Mouse (Mus musculus) intestine, embryonic 15.5 days (tissue): ENCODE measurements around the gene Arl2bp. TPM values are rescaled to one million over a fixed set of nuclear protein-coding genes. Genes with fewer than 3 reads are reported as not detected.

ENCODE experiments used
- ATAC-seq: fragments of 200-750 bp; cut with Nextera tagmentation; 2 replicates; pipeline ENCODE4 v1.8.0; 2017; ENCODE audit warnings: moderate TSS enrichment, moderate library complexity
- H3K27ac ChIP-seq: fragments of 300-500 bp; sonication (generic); 2 replicates; pipeline ENCODE4 v1.5.1; 2015; ENCODE audit warnings: mild to moderate bottlenecking, inconsistent platforms
- H3K27me3 ChIP-seq: fragments of 300-500 bp; sonication (generic); replicated peaks from 2 replicates; pipeline ENCODE4 v1.6.1; 2015; ENCODE audit warnings: inconsistent platforms
- H3K36me3 ChIP-seq: fragments of 300-500 bp; sonication (generic); 2 replicates; pipeline ENCODE4 v1.6.1; 2015; ENCODE audit warnings: inconsistent platforms
- H3K4me1 ChIP-seq: fragments of 300-500 bp; sonication (generic); replicated peaks from 2 replicates; pipeline ENCODE4 v1.6.1; 2015; ENCODE audit warnings: inconsistent platforms
- H3K4me2 ChIP-seq: fragments of 300-500 bp; sonication (generic); replicated peaks from 2 replicates; pipeline ENCODE4 v1.6.1; 2015; ENCODE audit warnings: mild to moderate bottlenecking, inconsistent platforms
- H3K4me3 ChIP-seq: fragments of 300-500 bp; sonication (generic); replicated peaks from 2 replicates; pipeline ENCODE4 v1.5.1; 2015; ENCODE audit warnings: inconsistent platforms
- H3K9ac ChIP-seq: fragments of 300-500 bp; sonication (generic); 2 replicates; pipeline ENCODE4 v1.6.1; 2015; ENCODE audit warnings: inconsistent platforms
- H3K9me3 ChIP-seq: fragments of 300-500 bp; sonication (generic); 2 replicates; pipeline ENCODE4 v1.6.1; 2016; ENCODE audit warnings: inconsistent platforms
- WGBS: fragments of 180-500 bp; shearing (Covaris S2); methylation state at CpG from one replicate; pipeline ENCODE4 v1.1.7; 2015; 5-methylcytosine and 5-hydroxymethylcytosine counted together
- polyA plus RNA-seq: library from polyadenylated mRNA; unstranded; fragments of >200 nt; fragmentation: Nextera tagmentation; extraction: Ambion mirVana; gene quantifications from 2 replicates; pipeline ENCODE4 v1.2.1, GENCODE M21; 2015

The Arl2bp gene
- polyA plus RNA-seq, 1 experiment from 2014 or later: 123 TPM

GRCm38 (mm10) chr8:94711160-94711718 lies 44.8 kb downstream of the Arl2bp start:
- no peaks in the 10 kb centered on the region for H3K4me1 ChIP-seq
- H3K27me3 ChIP-seq: no peaks in the 10 kb centered on the region
- 47% methylated on average over 5 of the region's 5 CpGs for WGBS
- no peak overlapping the region for H3K4me3 ChIP-seq
- H3K9ac ChIP-seq: no peak overlapping the region
- H3K36me3 ChIP-seq: no peaks in the 10 kb centered on the region
- H3K27ac ChIP-seq: no peak overlapping the region
- no peak overlapping the region for H3K4me2 ChIP-seq
- ATAC-seq: no peak
- no peaks in the 10 kb centered on the region for H3K9me3 ChIP-seq

GRCm38 (mm10) chr8:94714556-94714955 lies 48.2 kb downstream of the Arl2bp start:
- Histone ChIP-seq H3K4me2 (no peak overlapping the region), H3K27me3 (no peaks in the 10 kb centered on the region), H3K27ac (no peak overlapping the region), H3K9ac (no peak overlapping the region), H3K36me3 (no peaks in the 10 kb centered on the region), H3K4me3 (no peak overlapping the region), H3K4me1 (no peaks in the 10 kb centered on the region), H3K9me3 (no peaks in the 10 kb centered on the region)
- WGBS: 55% methylated on average over 5 of the region's 5 CpGs
- ATAC-seq: no peak

GRCm38 (mm10) chr8:94715871-94716270 lies 49.5 kb downstream of the Arl2bp start:
- WGBS: 80% methylated on average over 3 of the region's 3 CpGs
- Histone ChIP-seq H3K9ac (no peak overlapping the region), H3K4me1 (no peaks in the 10 kb centered on the region), H3K4me3 (no peak overlapping the region), H3K27ac (no peak overlapping the region), H3K9me3 (no peaks in the 10 kb centered on the region), H3K36me3 (no peaks in the 10 kb centered on the region), H3K4me2 (no peak overlapping the region), H3K27me3 (no peaks in the 10 kb centered on the region)
- no peak for ATAC-seq

DNA sequence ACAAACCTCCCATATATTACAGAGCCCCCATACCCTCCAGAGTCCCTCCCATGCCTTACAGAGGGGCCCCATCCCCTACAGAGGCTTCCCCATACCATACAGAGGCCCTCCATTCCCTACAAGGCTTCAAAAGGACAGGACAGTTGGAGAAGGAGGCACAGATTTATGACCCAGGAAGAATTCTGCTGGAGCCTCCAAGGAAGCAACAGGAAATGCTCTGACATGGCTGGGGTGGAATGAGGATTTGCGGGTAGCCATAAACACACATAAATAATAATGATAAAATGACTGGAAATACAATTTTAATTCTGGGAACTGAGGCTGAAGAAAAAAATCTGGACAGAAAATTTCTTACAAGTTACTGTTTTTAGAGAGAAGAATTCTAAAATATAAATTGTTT lies 50.4 kb downstream of the Arl2bp start:
- Histone ChIP-seq H3K9me3 (no peaks in the 10 kb centered on the region), H3K4me1 (no peaks in the 10 kb centered on the region), H3K4me2 (no peak overlapping the region), H3K27ac (no peak overlapping the region), H3K4me3 (no peak overlapping the region), H3K9ac (no peak overlapping the region), H3K27me3 (no peaks in the 10 kb centered on the region), H3K36me3 (no peaks in the 10 kb centered on the region)
- no peak for ATAC-seq
- 65% methylated on average over 1 of the region's 1 CpGs for WGBS

Other genes starting within 250 kb of the Arl2bp start
- 0.21 and 0.33 TPM in 2 replicates for gene Nlrc5, start 232.2 kb upstream of the Arl2bp start, polyA plus RNA-seq
- gene Cpne2, start 133.6 kb upstream of the Arl2bp start, polyA plus RNA-seq: 7.4 and 8.4 TPM in 2 replicates
- gene Rspry1, start 64.7 kb upstream of the Arl2bp start, polyA plus RNA-seq: 28.1 and 28.3 TPM in 2 replicates
- 57.9 and 62.2 TPM in 2 replicates for gene Fam192a, start 64.6 kb upstream of the Arl2bp start, polyA plus RNA-seq
- gene Pllp, start 29.7 kb downstream of the Arl2bp start, polyA plus RNA-seq: 42.1 and 47.0 TPM in 2 replicates
- gene Ccl22, start 79.0 kb downstream of the Arl2bp start, polyA plus RNA-seq: not detected in 2 replicates
- 23.0 and 24.3 TPM in 2 replicates for gene Cx3cl1, start 105.4 kb downstream of the Arl2bp start, polyA plus RNA-seq
- not detected in 2 replicates for gene Ccl17, start 143.9 kb downstream of the Arl2bp start, polyA plus RNA-seq
- 97.5 and 110 TPM in 2 replicates for gene Coq9, start 171.7 kb downstream of the Arl2bp start, polyA plus RNA-seq
- 89.8 and 94.6 TPM in 2 replicates for gene Ciapin1, start 171.8 kb downstream of the Arl2bp start, polyA plus RNA-seq
- 126 and 134 TPM in 2 replicates for gene Polr2c, start 190.8 kb downstream of the Arl2bp start, polyA plus RNA-seq
- gene Dok4, start 209.7 kb downstream of the Arl2bp start, polyA plus RNA-seq: 39.4 and 40.3 TPM in 2 replicates